Mouse (Mus musculus) forebrain, postnatal 0 days (tissue): ENCODE measurements around the gene Mmp21. TPM values are rescaled to one million over a fixed set of nuclear protein-coding genes. Genes with fewer than 3 reads are reported as not detected.
"Not testable (repeated sequence)": the region's sequence is repeated elsewhere in the genome, so short reads cannot be mapped to it uniquely, and the experiment has no call there.

Source experiments
- ATAC-seq: fragments of 200-750 bp; cut with Nextera tagmentation; 2 replicates; pipeline ENCODE4 v1.8.0; 2017; ENCODE audit warnings: mild to moderate bottlenecking, moderate library complexity
- DNase-seq: peaks from one replicate; pipeline ENCODE4 v3.0.0-alpha.2; 2015
- H3K27ac ChIP-seq: fragments of 300-500 bp; sonication (generic); 2 replicates; pipeline ENCODE4 v1.5.1; 2014; ENCODE audit warnings: low read depth, mild to moderate bottlenecking, antibody characterized with exemption, low read length, moderate library complexity, mixed read lengths
- H3K27me3 ChIP-seq: fragments of 300-500 bp; sonication (generic); 2 replicates; pipeline ENCODE4 v1.6.1; 2014; ENCODE audit warnings: mild to moderate bottlenecking, low read length, mixed read lengths; ENCODE audit not compliant: insufficient read depth
- H3K36me3 ChIP-seq: fragments of 300-500 bp; sonication (generic); 2 replicates; pipeline ENCODE4 v1.6.1; 2014; ENCODE audit warnings: mild to moderate bottlenecking, moderate library complexity; ENCODE audit not compliant: insufficient read depth
- H3K4me1 ChIP-seq: fragments of 300-500 bp; sonication (generic); 2 replicates; pipeline ENCODE4 v1.6.1; 2014; ENCODE audit warnings: antibody characterized with exemption; ENCODE audit not compliant: insufficient read depth
- H3K4me2 ChIP-seq: fragments of 300-500 bp; sonication (generic); 2 replicates; pipeline ENCODE4 v1.6.1; 2014; ENCODE audit warnings: low read depth, mild to moderate bottlenecking, moderate library complexity
- H3K4me3 ChIP-seq: fragments of 300-500 bp; sonication (generic); 2 replicates; pipeline ENCODE4 v1.5.1; 2014; ENCODE audit warnings: low read depth, low read length, mixed read lengths
- H3K9ac ChIP-seq: fragments of 300-500 bp; sonication (generic); 2 replicates; pipeline ENCODE4 v1.6.1; 2014; ENCODE audit warnings: mild to moderate bottlenecking
- H3K9me3 ChIP-seq: fragments of 300-500 bp; sonication (generic); 2 replicates; pipeline ENCODE4 v1.6.1; 2016; ENCODE audit warnings: low read length
- CTCF ChIP-seq: sonication (generic); IDR thresholded peaks from 2 replicates; pipeline ENCODE4 v1.5.1; 2016; ENCODE audit warnings: antibody characterized with exemption, control low read depth, low read depth
- WGBS: fragments of 180-500 bp; shearing (Covaris S2); extraction: QIAGEN DNeasy Blood & Tissue Kit; methylation state at CpG from one replicate; pipeline ENCODE4 v1.1.7; 2014; 5-methylcytosine and 5-hydroxymethylcytosine counted together
- polyA plus RNA-seq: library from polyadenylated mRNA; unstranded; fragments of >200 nt; fragmentation: Nextera tagmentation; extraction: Ambion mirVana; gene quantifications from 2 replicates; pipeline ENCODE4 v1.2.1, GENCODE M21; 2015
- total RNA-seq: library from RNA; depleted of rRNA; stranded (reverse); fragments of >200 nt; gene quantifications from 2 replicates; pipeline ENCODE4 v1.2.3, GENCODE M21; 2014

Gene Mmp21
- total and polyA plus RNA-seq, 2 experiments from 2014 or later: not detected

DNA sequence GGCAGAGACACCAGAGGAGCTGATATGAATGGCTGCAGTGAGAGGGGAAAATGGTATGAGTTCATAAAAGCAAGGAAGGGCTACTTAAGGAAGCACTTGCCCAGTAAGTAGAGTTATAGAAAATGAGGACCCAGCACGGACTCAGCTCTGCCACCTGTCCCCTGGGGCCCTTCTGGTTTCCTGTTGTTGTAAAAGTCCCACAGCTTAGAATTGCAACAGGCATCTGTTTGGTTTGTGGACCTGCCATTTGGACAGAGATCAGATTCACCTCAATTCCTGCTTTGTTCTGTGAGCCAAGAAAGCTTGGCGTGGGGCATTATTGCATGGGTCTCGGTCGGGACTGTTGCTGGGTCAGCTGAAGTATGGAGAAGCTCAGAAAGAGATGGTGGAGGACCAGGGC, 35.5 kb upstream of the Mmp21 start:
- Histone ChIP-seq H3K27me3 (no peaks in the 10 kb centered on the region), H3K36me3 (peaks cover 71% of the 10 kb centered on the region), H3K4me3 (no peak overlapping the region), H3K9me3 (no peaks in the 10 kb centered on the region), H3K4me2 (no peak overlapping the region), H3K27ac (no peak overlapping the region), H3K4me1 (no peaks in the 10 kb centered on the region), H3K9ac (no peak overlapping the region)
- no peak for TF ChIP-seq CTCF
- WGBS: 71% methylated on average over 4 of the region's 4 CpGs
- ATAC-seq (no peak), DNase-seq (no peak)

- peaks cover 7% of the 10 kb centered on the region for H3K4me1 ChIP-seq
- 0 out of 2 replicates have a peak, but pooled peaks have one; percentile 24 for TF ChIP-seq CTCF
- DNase-seq: no peak
- H3K36me3 ChIP-seq: peaks cover 2% of the 10 kb centered on the region; the same call in 1 of the 2 replicates
- H3K9me3 ChIP-seq: no peaks in the 10 kb centered on the region
- ATAC-seq: no peak
- H3K9ac ChIP-seq: no peak overlapping the region
- no peak overlapping the region for H3K27ac ChIP-seq
- H3K4me3 ChIP-seq: no peak overlapping the region
- no peaks in the 10 kb centered on the region for H3K27me3 ChIP-seq
- WGBS: 70% methylated on average over 2 of the region's 2 CpGs
- no peak overlapping the region for H3K4me2 ChIP-seq
These were observed 27.4 kb upstream of the Mmp21 start for GRCm38 (mm10) chr7:133707301-133707700.

- Histone ChIP-seq H3K27me3 (no peaks in the 10 kb centered on the region), H3K4me1 (no peaks in the 10 kb centered on the region), H3K4me2 (no peak overlapping the region), H3K27ac (no peak overlapping the region), H3K36me3 (no peaks in the 10 kb centered on the region), H3K9ac (no peak overlapping the region), H3K4me3 (no peak overlapping the region), H3K9me3 (no peaks in the 10 kb centered on the region)
- DNase-seq: no peak
- ATAC-seq: no peak
- TF ChIP-seq CTCF: no peak
- 96% methylated on average over 7 of the region's 7 CpGs for WGBS
These were observed 24.0 kb upstream of the Mmp21 start for GRCm38 (mm10) chr7:133703906-133704305.

- Histone ChIP-seq H3K27me3 (no peaks in the 10 kb centered on the region), H3K36me3 (peaks cover under 1% of the 10 kb centered on the region; the same call in 1 of the 2 replicates), H3K4me3 (no peak overlapping the region), H3K27ac (no peak overlapping the region), H3K4me2 (no peak overlapping the region), H3K9me3 (no peaks in the 10 kb centered on the region), H3K9ac (no peak overlapping the region), H3K4me1 (no peaks in the 10 kb centered on the region)
- DNase-seq (no peak), ATAC-seq (no peak)
- 94% methylated on average over 10 of the region's 10 CpGs for WGBS
- TF ChIP-seq CTCF: no peak
These were observed 22.5 kb upstream of the Mmp21 start for GRCm38 (mm10) chr7:133702333-133702732.

- ATAC-seq (no peak), DNase-seq (no peak)
- no peaks in the 10 kb centered on the region for H3K27me3 ChIP-seq
- peaks cover 10% of the 10 kb centered on the region; the same call in 1 of the 2 replicates for H3K36me3 ChIP-seq
- H3K4me2 ChIP-seq: no peak overlapping the region
- 96% methylated on average over 7 of the region's 7 CpGs for WGBS
- no peak overlapping the region for H3K4me3 ChIP-seq
- no peaks in the 10 kb centered on the region for H3K4me1 ChIP-seq
- no peaks in the 10 kb centered on the region for H3K9me3 ChIP-seq
- no peak for TF ChIP-seq CTCF
- no peak overlapping the region for H3K27ac ChIP-seq
- H3K9ac ChIP-seq: no peak overlapping the region
These were observed 21.5 kb upstream of the Mmp21 start for GRCm38 (mm10) chr7:133701366-133701765.

DNA sequence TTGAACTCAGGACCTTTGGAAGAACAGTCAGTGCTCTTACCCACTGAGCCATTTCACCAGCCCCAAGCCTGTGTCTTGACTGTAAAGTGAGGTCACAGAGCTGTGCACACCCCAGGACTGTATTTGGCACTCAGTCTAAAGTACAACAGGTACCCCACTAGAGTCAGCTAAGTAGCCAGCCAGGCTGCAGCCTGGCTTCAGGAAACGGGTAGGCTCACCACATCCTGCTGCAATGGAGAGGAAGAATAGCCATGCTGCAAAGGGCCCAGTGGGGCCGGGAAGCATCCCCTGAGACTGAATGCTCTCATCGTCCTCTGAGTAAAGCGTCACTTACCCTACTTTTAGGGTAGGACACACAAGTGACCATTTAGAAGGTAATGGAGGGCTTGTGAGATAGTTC, 20.0 kb upstream of the Mmp21 start:
- ATAC-seq (no peak), DNase-seq (no peak)
- 87% methylated on average over 4 of the region's 4 CpGs for WGBS

DNA sequence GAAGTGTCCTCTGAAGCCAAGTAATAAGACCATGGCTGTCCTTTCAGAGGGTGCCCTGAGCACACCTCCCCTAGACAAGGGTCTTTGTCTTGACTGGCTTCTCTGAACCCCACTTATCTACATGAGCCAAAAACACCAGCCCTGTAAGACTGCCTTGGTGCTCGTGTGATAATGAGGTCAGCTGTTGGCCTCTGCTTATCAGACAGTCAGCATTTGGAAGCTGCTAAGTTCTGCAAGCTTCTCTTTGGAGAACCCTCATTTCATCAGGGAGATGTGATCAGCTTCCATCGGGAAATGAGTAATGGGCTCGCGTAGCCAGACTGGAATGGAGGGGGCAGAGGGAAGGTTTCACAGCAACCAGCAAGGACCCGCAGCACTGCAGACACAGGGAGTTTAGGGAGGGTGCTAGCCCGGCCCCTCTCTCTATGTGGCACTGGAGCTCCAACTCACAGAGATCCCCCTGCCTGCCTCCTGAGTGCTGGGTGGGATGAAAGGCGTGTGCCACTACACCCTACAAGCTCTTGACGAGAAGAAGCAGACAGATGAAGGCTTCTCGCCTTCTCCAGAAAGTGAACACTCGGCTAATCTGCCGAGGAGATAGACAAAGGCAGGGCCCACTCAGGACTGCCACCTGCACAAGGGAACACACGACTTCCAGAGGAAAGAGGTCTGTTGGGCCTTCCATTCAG, 18.3 kb upstream of the Mmp21 start:
- peaks cover 10% of the 10 kb centered on the region; the same call in 1 of the 2 replicates for H3K36me3 ChIP-seq
- DNase-seq (no peak), ATAC-seq (no peak)
- H3K9ac ChIP-seq: no peak overlapping the region
- H3K27me3 ChIP-seq: no peaks in the 10 kb centered on the region
- TF ChIP-seq CTCF: no peak
- H3K4me3 ChIP-seq: no peak overlapping the region
- H3K27ac ChIP-seq: no peak overlapping the region
- H3K9me3 ChIP-seq: no peaks in the 10 kb centered on the region
- H3K4me2 ChIP-seq: no peak overlapping the region
- 88% methylated on average over 12 of the region's 12 CpGs for WGBS
- H3K4me1 ChIP-seq: no peaks in the 10 kb centered on the region

More for the DNA sequence above, 20.0 kb upstream of the Mmp21 start:
- Histone ChIP-seq H3K4me1 (no peaks in the 10 kb centered on the region), H3K27me3 (no peaks in the 10 kb centered on the region), H3K36me3 (peaks cover 10% of the 10 kb centered on the region; the same call in 1 of the 2 replicates), H3K27ac (no peak overlapping the region), H3K4me2 (no peak overlapping the region), H3K4me3 (no peak overlapping the region), H3K9me3 (no peaks in the 10 kb centered on the region), H3K9ac (no peak overlapping the region)
- no peak for TF ChIP-seq CTCF

DNA sequence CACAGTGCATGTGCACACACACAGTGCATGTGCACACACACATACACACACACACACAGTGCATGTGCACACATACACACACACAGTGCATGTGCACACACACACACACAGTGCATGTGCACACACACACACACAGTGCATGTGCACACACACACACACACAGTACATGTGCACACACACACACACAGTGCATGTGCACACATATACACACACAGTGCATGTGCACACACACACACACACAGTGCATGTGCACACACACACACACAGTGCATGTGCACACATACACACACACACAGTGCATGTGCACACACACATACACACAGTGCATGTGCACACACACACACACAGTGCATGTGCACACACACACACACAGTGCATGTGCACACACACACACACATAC, 5.8 kb upstream of the Mmp21 start:
- not testable (repeated sequence) for H3K9me3 ChIP-seq, DNase-seq, H3K27me3 ChIP-seq, ATAC-seq, H3K9ac ChIP-seq, H3K4me2 ChIP-seq, H3K27ac ChIP-seq, H3K4me3 ChIP-seq, H3K4me1 ChIP-seq
- peaks cover 31% of the 10 kb centered on the region for H3K36me3 ChIP-seq
